Mouse (Mus musculus) MEL (cell line): ENCODE results near the gene Gm26602. TPM values are rescaled to one million over a fixed set of nuclear protein-coding genes. Genes with fewer than 3 reads are reported as not detected.

Experiments
- DNase-seq: peaks from one replicate; pipeline ENCODE4 v3.0.0; 2011; ENCODE audit warnings: low read depth, low spot score
- H3K27ac ChIP-seq: 2 replicates; pipeline ENCODE4 v1.5.1; 2012; ENCODE audit warnings: low read depth, mild to moderate bottlenecking, control low read depth, low read length, moderate library complexity; ENCODE audit not compliant: control insufficient read depth
- H3K27me3 ChIP-seq, 2 experiments: fragments of 150-350 bp in 1 of 2; sonication (generic) in 1 of 2; 2 replicates each; pipeline ENCODE4 v1.6.1; 2012; ENCODE audit warnings: low read length in 2 of 2, mild to moderate bottlenecking in 2 of 2, improper control_type of control experiment in 1 of 2, moderate library complexity in 1 of 2; ENCODE audit not compliant: insufficient read depth in 2 of 2, control insufficient read depth in 1 of 2
- H3K36me3 ChIP-seq, 2 experiments: 2 replicates each; pipeline ENCODE4 v1.6.1; 2012 to 2014; ENCODE audit warnings: low read length in 2 of 2, improper control_type of control experiment in 1 of 2, inconsistent platforms in 1 of 2, mild to moderate bottlenecking in 1 of 2; ENCODE audit not compliant: insufficient read depth in 2 of 2, control insufficient read depth in 1 of 2
- H3K4me1 ChIP-seq, 2 experiments: fragments of 150-350 bp in 1 of 2; sonication (generic) in 1 of 2; 2 replicates each; pipeline ENCODE4 v1.6.1; 2012; ENCODE audit warnings: low read length in 2 of 2, improper control_type of control experiment in 1 of 2, mild to moderate bottlenecking in 1 of 2; ENCODE audit not compliant: insufficient read depth in 2 of 2, control insufficient read depth in 1 of 2
- H3K4me3 ChIP-seq, 2 experiments: fragments of 150-350 bp in 1 of 2; sonication (generic) in 1 of 2; 2 replicates each; pipeline ENCODE4 v1.5.1; 2012; ENCODE audit warnings: low read depth in 2 of 2, low read length in 2 of 2, mild to moderate bottlenecking in 2 of 2, moderate library complexity in 2 of 2, control low read depth in 1 of 2, improper control_type of control experiment in 1 of 2; ENCODE audit not compliant: control insufficient read depth in 1 of 2, insufficient read depth in 1 of 2
- H3K79me2 ChIP-seq: 2 replicates; pipeline ENCODE4 v1.6.1; 2012; ENCODE audit warnings: mild to moderate bottlenecking, low read length, moderate library complexity; ENCODE audit not compliant: control insufficient read depth, poor library complexity, insufficient read depth
- H3K9ac ChIP-seq: 2 replicates; pipeline ENCODE4 v1.6.1; 2012; ENCODE audit warnings: low read depth, mild to moderate bottlenecking, control low read depth, low read length, moderate library complexity; ENCODE audit not compliant: control insufficient read depth, poor library complexity, severe bottlenecking
- H3K9me3 ChIP-seq: fragments of 150-350 bp; sonication (generic); replicated peaks from 2 replicates; pipeline ENCODE4 v1.6.1; 2012; ENCODE audit warnings: mild to moderate bottlenecking, low read length, improper control_type of control experiment, moderate library complexity; ENCODE audit not compliant: insufficient read depth
- CHD2 ChIP-seq: IDR thresholded peaks from 2 replicates; pipeline ENCODE4 v1.6.1; 2011; ENCODE audit warnings: low read length, improper control_type of control experiment
- CTCF ChIP-seq, 3 experiments: IDR thresholded peaks in 2 of 3; conservative IDR thresholded peaks in 1 of 3; 2 replicates each; pipeline ENCODE4 v1.5.1; 2011 to 2012; ENCODE audit warnings: low read length in 3 of 3, low read depth in 2 of 3, mild to moderate bottlenecking in 2 of 3, improper control_type of control experiment in 1 of 3, inconsistent platforms in 1 of 3, mixed read lengths in 1 of 3, moderate library complexity in 1 of 3; ENCODE audit not compliant: control insufficient read depth in 1 of 3, insufficient read depth in 1 of 3, poor library complexity in 1 of 3, severe bottlenecking in 1 of 3
- ELF1 ChIP-seq: IDR thresholded peaks from 2 replicates; pipeline ENCODE4 v1.6.1; 2014; ENCODE audit warnings: low read depth, mild to moderate bottlenecking, inconsistent platforms, low read length, improper control_type of control experiment, moderate library complexity
- GABPA ChIP-seq: IDR thresholded peaks from 2 replicates; pipeline ENCODE4 v1.6.1; 2012; ENCODE audit warnings: low read depth, mild to moderate bottlenecking, inconsistent platforms, low read length, improper control_type of control experiment, moderate library complexity
- HCFC1 ChIP-seq: IDR thresholded peaks from 2 replicates; pipeline ENCODE4 v1.6.1; 2012; ENCODE audit warnings: low read depth, mild to moderate bottlenecking, inconsistent platforms, low read length, improper control_type of control experiment, moderate library complexity
- MEF2A ChIP-seq: IDR thresholded peaks from 2 replicates; pipeline ENCODE4 v1.6.1; 2014; ENCODE audit warnings: low read depth, mild to moderate bottlenecking, inconsistent platforms, low read length, improper control_type of control experiment; ENCODE audit not compliant: poor library complexity, insufficient replicate concordance, severe bottlenecking; ENCODE audit errors: extremely low read depth
- MXI1 ChIP-seq: IDR thresholded peaks from 2 replicates; pipeline ENCODE4 v1.6.1; 2011; ENCODE audit warnings: mild to moderate bottlenecking, low read depth, low read length, improper control_type of control experiment
- MYB ChIP-seq: IDR thresholded peaks from 2 replicates; pipeline ENCODE4 v1.6.1; 2011; ENCODE audit warnings: mild to moderate bottlenecking, low read depth, low read length, improper control_type of control experiment
- POLR2A ChIP-seq, 2 experiments: IDR thresholded peaks; 2 replicates each; pipeline ENCODE4 v1.6.1; 2011 to 2012; ENCODE audit warnings: low read length in 2 of 2, mild to moderate bottlenecking in 2 of 2, control low read depth in 1 of 2, improper control_type of control experiment in 1 of 2, low read depth in 1 of 2, moderate library complexity in 1 of 2; ENCODE audit not compliant: control insufficient read depth in 1 of 2, insufficient read depth in 1 of 2, poor library complexity in 1 of 2
- RAD21 ChIP-seq: IDR thresholded peaks from 2 replicates; pipeline ENCODE4 v1.6.1; 2011; ENCODE audit warnings: mild to moderate bottlenecking, low read depth, low read length, improper control_type of control experiment
- RCOR1 ChIP-seq: IDR thresholded peaks from 2 replicates; pipeline ENCODE4 v1.6.1; 2012; ENCODE audit warnings: low read depth, mild to moderate bottlenecking, inconsistent platforms, low read length, improper control_type of control experiment
- SMC3 ChIP-seq: IDR thresholded peaks from 2 replicates; pipeline ENCODE4 v1.6.1; 2011; ENCODE audit warnings: low read depth, low read length, improper control_type of control experiment
- UBTF ChIP-seq: IDR thresholded peaks from 2 replicates; pipeline ENCODE4 v1.6.1; 2012; ENCODE audit warnings: low read depth, mild to moderate bottlenecking, inconsistent platforms, low read length, improper control_type of control experiment, moderate library complexity, borderline replicate concordance; ENCODE audit not compliant: insufficient read depth
- ZMIZ1 ChIP-seq: IDR thresholded peaks from 2 replicates; pipeline ENCODE4 v1.6.1; 2012; ENCODE audit warnings: low read depth, mild to moderate bottlenecking, inconsistent platforms, low read length, improper control_type of control experiment, moderate library complexity
- polyA plus RNA-seq, 2 experiments: library from polyadenylated mRNA; stranded (reverse) in 1 of 2; unstranded in 1 of 2; fragments of >175 nt in 1 of 2; fragments of >200 nt in 1 of 2; gene quantifications; 2 replicates each; pipeline versions ENCODE4 v1.2.1 to v1.2.4; 2012; ENCODE audit warnings: low replicate concordance in 2 of 2, low read depth in 1 of 2; ENCODE audit not compliant: insufficient read length in 2 of 2, insufficient read depth in 1 of 2, missing spikeins in 1 of 2
- total RNA-seq: library from RNA; depleted of rRNA; stranded (reverse); fragments of 300-350 nt; gene quantifications from 2 replicates; pipeline ENCODE4 v1.2.3, GENCODE M21; 2012

Gm26602 gene
- total and polyA plus RNA-seq, 3 experiments: 4.5 to 10.2 TPM; not detected in 1

DNA sequence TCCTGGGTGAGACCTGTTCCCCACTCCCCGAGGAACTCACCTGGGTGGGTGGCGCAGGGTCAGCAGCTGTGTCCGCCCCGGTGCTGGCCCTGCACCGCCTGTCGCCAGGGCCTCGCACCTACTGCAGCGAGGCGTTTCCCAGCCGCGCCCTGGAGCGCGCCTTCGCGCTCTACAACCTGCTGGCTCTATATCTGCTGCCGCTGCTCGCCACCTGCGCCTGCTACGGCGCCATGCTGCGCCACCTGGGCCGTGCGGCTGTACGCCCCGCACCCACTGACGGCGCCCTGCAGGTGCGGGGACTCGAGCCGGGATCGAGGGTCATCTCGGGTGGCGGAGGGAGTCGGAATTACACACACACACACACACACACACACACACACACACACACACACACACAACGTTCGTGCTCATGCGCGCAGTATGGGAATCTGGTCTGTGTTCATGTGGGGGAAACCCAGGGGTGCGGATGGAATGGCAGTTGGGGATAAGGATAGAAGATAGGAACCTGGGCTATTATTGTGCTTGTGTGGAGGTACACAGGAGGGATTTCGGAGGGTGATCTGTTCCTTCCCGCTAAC is 10.4 kb downstream of the Gm26602 start, which contains the start of gene R3hdm4:
Gene R3hdm4 (minus strand): TSS at position 251 of the 578 bp plus-strand sequence.
- H3K9ac ChIP-seq: no peak within 1 kb of the TSS
- H3K36me3 ChIP-seq: no peaks in the 10 kb centered on the region; a peak in 2 of 4 replicates
- TF ChIP-seq MXI1 (no peak), CTCF (IDR thresholded peaks at IDR 0.05 in 2 of 3, conservative IDR thresholded peaks at IDR 0.05 in 1 of 3; ENCODE audit: control insufficient read depth in 1 of 3, insufficient read depth in 1 of 3, low read depth in 2 of 3, low read length in 3 of 3, poor library complexity in 1 of 3, severe bottlenecking in 1 of 3) (no peak), MEF2A (no peak), RCOR1 (no peak), ELF1 (no peak)
- TF ChIP-seq, all 39 proteins: peak for 0
- Histone ChIP-seq H3K9me3 (no peaks in the 10 kb centered on the region), H3K4me3 (no peak within 1 kb of the TSS), H3K4me1 (peaks cover 5 to 6% of the 10 kb centered on the region in 2 experiments), H3K27ac (no peak within 1 kb of the TSS), H3K79me2 (peaks cover 14% of the 10 kb centered on the region), H3K27me3 (no peaks in the 10 kb centered on the region)
- no peak for DNase-seq

GRCm38 (mm10) chr10:79921572-79921971 is 10.9 kb downstream of the Gm26602 start:
- H3K36me3 ChIP-seq: no peaks in the 10 kb centered on the region; a peak in 2 of 4 replicates
- TF ChIP-seq RCOR1 (no peak), SMC3 (no peak), POLR2A (IDR thresholded peaks at IDR 0.05; ENCODE audit: control insufficient read depth in 1 of 2, insufficient read depth in 1 of 2, low read depth in 1 of 2, low read length in 2 of 2, poor library complexity in 1 of 2) (no peak), CHD2 (no peak), RAD21 (no peak), MYB (no peak), MXI1 (no peak), ZMIZ1 (no peak), GABPA (no peak), UBTF (no peak), MEF2A (no peak), HCFC1 (no peak)
- H3K4me1 ChIP-seq: peaks cover 5 to 6% of the 10 kb centered on the region in 2 experiments; a peak in 3 of 4 replicates
- no peak for DNase-seq
- no peaks in the 10 kb centered on the region for H3K9me3 ChIP-seq
- H3K27me3 ChIP-seq: no peaks in the 10 kb centered on the region
- no peak overlapping the region for H3K9ac ChIP-seq
- H3K4me3 ChIP-seq: no peak overlapping the region
- peaks cover 9% of the 10 kb centered on the region for H3K79me2 ChIP-seq
- H3K27ac ChIP-seq: no peak overlapping the region
